Mouse (Mus musculus): ENCODE measurements around the gene Tmub2. TPM values are rescaled to one million over a fixed set of nuclear protein-coding genes. Genes with fewer than 3 reads are reported as not detected.

The Tmub2 gene
- polyA plus RNA-seq (2014; fragmentation: Nextera tagmentation; extraction: Ambion mirVana) = 61.7 and 64.5 TPM in 2 replicates

- DNase-seq (ENCODE audit: low spot score) (peak; percentile 98), ATAC-seq (ENCODE audit: insufficient read depth, low FRiP score, low TSS enrichment) (peak; percentile 86)
- H3K9ac ChIP-seq (ENCODE audit: low read length) = peak within 1 kb of the TSS; percentile 67
- H3K9me3 ChIP-seq (ENCODE audit: control insufficient read depth, low read length) = no peaks in the 10 kb centered on the region
- peak within 1 kb of the TSS; percentile 83 for H3K4me3 ChIP-seq (ENCODE audit: low read depth, low read length)
- H3K4me2 ChIP-seq (ENCODE audit: low read depth) = peak within 1 kb of the TSS; percentile 71
- 0 out of 2 replicates have a peak within 1 kb of the TSS, but pooled peaks have one; percentile 44 for H3K27ac ChIP-seq (ENCODE audit: low read depth, low read length)
- peaks cover 4% of the 10 kb centered on the region; the same call in 1 of the 2 replicates for H3K36me3 ChIP-seq (ENCODE audit: control insufficient read depth, insufficient read depth, low read length)
- under 1% methylated on average over 32 of the region's 32 CpGs for WGBS
- no peaks in the 10 kb centered on the region for H3K27me3 ChIP-seq (ENCODE audit: control insufficient read depth, insufficient read depth, low read length)
- peaks cover 10% of the 10 kb centered on the region for H3K4me1 ChIP-seq (ENCODE audit: control insufficient read depth, insufficient read depth, low read length)
These were observed at the start of gene Tmub2 for GRCm38 (mm10) chr11:102284501-102285094. Gene Tmub2 (plus strand): TSS chr11:102284931.

GRCm38 (mm10) chr11:102236022-102236421, 48.7 kb upstream of the Tmub2 start:
- H3K4me1 ChIP-seq (ENCODE audit: control insufficient read depth, insufficient read depth, low read length) = no peaks in the 10 kb centered on the region
- no peaks in the 10 kb centered on the region for H3K27me3 ChIP-seq (ENCODE audit: control insufficient read depth, insufficient read depth, low read length)
- DNase-seq (ENCODE audit: low spot score) = no peak
- no peak overlapping the region for H3K4me3 ChIP-seq (ENCODE audit: low read depth, low read length)
- no peak overlapping the region for H3K4me2 ChIP-seq (ENCODE audit: low read depth)
- no peaks in the 10 kb centered on the region for H3K9me3 ChIP-seq (ENCODE audit: control insufficient read depth, low read length)
- no peak for ATAC-seq (ENCODE audit: insufficient read depth, low FRiP score, low TSS enrichment)
- no peak overlapping the region for H3K9ac ChIP-seq (ENCODE audit: low read length)
- no peak overlapping the region for H3K27ac ChIP-seq (ENCODE audit: low read depth, low read length)
- 69% methylated on average over 2 of the region's 2 CpGs for WGBS
- no peaks in the 10 kb centered on the region for H3K36me3 ChIP-seq (ENCODE audit: control insufficient read depth, insufficient read depth, low read length)

GRCm38 (mm10) chr11:102240636-102241035, 44.1 kb upstream of the Tmub2 start:
- H3K4me3 ChIP-seq (ENCODE audit: low read depth, low read length) = no peak overlapping the region
- no peaks in the 10 kb centered on the region for H3K9me3 ChIP-seq (ENCODE audit: control insufficient read depth, low read length)
- H3K9ac ChIP-seq (ENCODE audit: low read length) = no peak overlapping the region
- no peak overlapping the region for H3K27ac ChIP-seq (ENCODE audit: low read depth, low read length)
- DNase-seq (ENCODE audit: low spot score) = no peak
- no peak for ATAC-seq (ENCODE audit: insufficient read depth, low FRiP score, low TSS enrichment)
- H3K4me2 ChIP-seq (ENCODE audit: low read depth) = no peak overlapping the region
- H3K36me3 ChIP-seq (ENCODE audit: control insufficient read depth, insufficient read depth, low read length) = no peaks in the 10 kb centered on the region
- 92% methylated on average over 6 of the region's 6 CpGs for WGBS
- peaks cover 8% of the 10 kb centered on the region; the same call in 1 of the 2 replicates for H3K4me1 ChIP-seq (ENCODE audit: control insufficient read depth, insufficient read depth, low read length)
- no peaks in the 10 kb centered on the region for H3K27me3 ChIP-seq (ENCODE audit: control insufficient read depth, insufficient read depth, low read length)

GRCm38 (mm10) chr11:102241246-102241645, 43.5 kb upstream of the Tmub2 start:
- no peak for DNase-seq (ENCODE audit: low spot score)
- Histone ChIP-seq H3K4me1 (ENCODE audit: control insufficient read depth, insufficient read depth, low read length) (peaks cover 8% of the 10 kb centered on the region; the same call in 1 of the 2 replicates), H3K4me3 (ENCODE audit: low read depth, low read length) (no peak overlapping the region), H3K4me2 (ENCODE audit: low read depth) (no peak overlapping the region), H3K27ac (ENCODE audit: low read depth, low read length) (no peak overlapping the region), H3K27me3 (ENCODE audit: control insufficient read depth, insufficient read depth, low read length) (no peaks in the 10 kb centered on the region), H3K36me3 (ENCODE audit: control insufficient read depth, insufficient read depth, low read length) (no peaks in the 10 kb centered on the region), H3K9me3 (ENCODE audit: control insufficient read depth, low read length) (no peaks in the 10 kb centered on the region), H3K9ac (ENCODE audit: low read length) (no peak overlapping the region)
- 91% methylated on average over 5 of the region's 5 CpGs for WGBS
- no peak for ATAC-seq (ENCODE audit: insufficient read depth, low FRiP score, low TSS enrichment)

- peaks cover 8% of the 10 kb centered on the region; the same call in 1 of the 2 replicates for H3K4me1 ChIP-seq (ENCODE audit: control insufficient read depth, insufficient read depth, low read length)
- H3K9me3 ChIP-seq (ENCODE audit: control insufficient read depth, low read length) = no peaks in the 10 kb centered on the region
- no peak overlapping the region for H3K4me2 ChIP-seq (ENCODE audit: low read depth)
- 51% methylated on average over 5 of the region's 5 CpGs for WGBS
- no peaks in the 10 kb centered on the region for H3K27me3 ChIP-seq (ENCODE audit: control insufficient read depth, insufficient read depth, low read length)
- H3K27ac ChIP-seq (ENCODE audit: low read depth, low read length) = no peak overlapping the region
- no peak for DNase-seq (ENCODE audit: low spot score)
- no peak overlapping the region for H3K4me3 ChIP-seq (ENCODE audit: low read depth, low read length)
- H3K36me3 ChIP-seq (ENCODE audit: control insufficient read depth, insufficient read depth, low read length) = no peaks in the 10 kb centered on the region
- no peak overlapping the region for H3K9ac ChIP-seq (ENCODE audit: low read length)
- no peak for ATAC-seq (ENCODE audit: insufficient read depth, low FRiP score, low TSS enrichment)
These were observed 42.9 kb upstream of the Tmub2 start for GRCm38 (mm10) chr11:102241874-102242273.

GRCm38 (mm10) chr11:102244926-102245449, 39.7 kb upstream of the Tmub2 start:
- under 1% methylated on average over 32 of the region's 32 CpGs for WGBS
- Histone ChIP-seq H3K27me3 (ENCODE audit: control insufficient read depth, insufficient read depth, low read length) (no peaks in the 10 kb centered on the region), H3K4me3 (ENCODE audit: low read depth, low read length) (peak overlapping the region; percentile 27), H3K9ac (ENCODE audit: low read length) (peak overlapping the region; percentile 58), H3K36me3 (ENCODE audit: control insufficient read depth, insufficient read depth, low read length) (no peaks in the 10 kb centered on the region), H3K4me2 (ENCODE audit: low read depth) (peak overlapping the region; percentile 65), H3K9me3 (ENCODE audit: control insufficient read depth, low read length) (no peaks in the 10 kb centered on the region), H3K27ac (ENCODE audit: low read depth, low read length) (peak overlapping the region; percentile 64), H3K4me1 (ENCODE audit: control insufficient read depth, insufficient read depth, low read length) (peaks cover 11% of the 10 kb centered on the region; the same call in 1 of the 2 replicates)
- DNase-seq (ENCODE audit: low spot score) (peak; percentile 77), ATAC-seq (ENCODE audit: insufficient read depth, low FRiP score, low TSS enrichment) (0 out of 2 replicates have a peak, but pooled peaks have one; percentile 45)

- Histone ChIP-seq H3K27me3 (ENCODE audit: control insufficient read depth, insufficient read depth, low read length) (no peaks in the 10 kb centered on the region), H3K9me3 (ENCODE audit: control insufficient read depth, low read length) (no peaks in the 10 kb centered on the region), H3K9ac (ENCODE audit: low read length) (peak overlapping the region; percentile 58), H3K4me2 (ENCODE audit: low read depth) (peak overlapping the region; percentile 65), H3K4me1 (ENCODE audit: control insufficient read depth, insufficient read depth, low read length) (peaks cover 11% of the 10 kb centered on the region; the same call in 1 of the 2 replicates), H3K36me3 (ENCODE audit: control insufficient read depth, insufficient read depth, low read length) (no peaks in the 10 kb centered on the region; the same call in 1 of the 2 replicates), H3K27ac (ENCODE audit: low read depth, low read length) (no peak overlapping the region), H3K4me3 (ENCODE audit: low read depth, low read length) (no peak overlapping the region)
- no peak for DNase-seq (ENCODE audit: low spot score)
- WGBS = 58% methylated on average over 14 of the region's 14 CpGs
- no peak for ATAC-seq (ENCODE audit: insufficient read depth, low FRiP score, low TSS enrichment)
These were observed 39.0 kb upstream of the Tmub2 start for GRCm38 (mm10) chr11:102245581-102246272.

GRCm38 (mm10) chr11:102246273-102246635, 38.5 kb upstream of the Tmub2 start:
- H3K4me1 ChIP-seq (ENCODE audit: control insufficient read depth, insufficient read depth, low read length) = peaks cover 11% of the 10 kb centered on the region; the same call in 1 of the 2 replicates

More at GRCm38 (mm10) chr11:102246273-102246635, 38.5 kb upstream of the Tmub2 start:
- 88% methylated on average over 6 of the region's 6 CpGs for WGBS
- ATAC-seq (ENCODE audit: insufficient read depth, low FRiP score, low TSS enrichment) (no peak), DNase-seq (ENCODE audit: low spot score) (no peak)
- no peak overlapping the region for H3K27ac ChIP-seq (ENCODE audit: low read depth, low read length)
- no peak overlapping the region; the same call in 1 of the 2 replicates for H3K4me3 ChIP-seq (ENCODE audit: low read depth, low read length)
- H3K9me3 ChIP-seq (ENCODE audit: control insufficient read depth, low read length) = no peaks in the 10 kb centered on the region
- H3K9ac ChIP-seq (ENCODE audit: low read length) = no peak overlapping the region
- H3K36me3 ChIP-seq (ENCODE audit: control insufficient read depth, insufficient read depth, low read length) = no peaks in the 10 kb centered on the region; the same call in 1 of the 2 replicates
- no peaks in the 10 kb centered on the region for H3K27me3 ChIP-seq (ENCODE audit: control insufficient read depth, insufficient read depth, low read length)
- no peak overlapping the region for H3K4me2 ChIP-seq (ENCODE audit: low read depth)
